In genomic region chr9:7602982-7603742, GRCm38 (mm10) we compare ENCODE assay signal across 8 mouse cellular contexts. TPM values are rescaled to one million over a fixed set of nuclear protein-coding genes. Genes with fewer than 3 reads are reported as not detected.
DNase-seq lines count a peak whose midpoint lies in the region; ATAC-seq lines count a peak whose summit lies in the region.

No protein-coding gene starts in this region.

- peak; percentile 59 for DNase-seq in liver
- peak; percentile 74 to 82 for DNase-seq in cerebellum, postnatal 25 days
- peak; percentile 12 to 17 for DNase-seq in gastrocnemius, adult 8-10 months (ENCODE audit: low spot score in 2 of 2)
- peak; percentile 52 for DNase-seq in liver, embryonic 11.5 days (ENCODE audit: low spot score)
- peak; percentile 72 for DNase-seq in neural tube, embryonic 11.5 days (ENCODE audit: low spot score)
- DNase-seq in telencephalon, adult 2 months (ENCODE audit: low read depth, low spot score): peak; percentile 18

- no peak overlapping the region for H3K27ac ChIP-seq in liver, embryonic 12.5 days
- no peak overlapping the region for H3K27ac ChIP-seq in kidney, embryonic 15.5 days
- no peak overlapping the region for H3K27ac ChIP-seq in liver, embryonic 11.5 days (ENCODE audit: low read depth, low read length)
- no peak overlapping the region for H3K27ac ChIP-seq in neural tube, embryonic 11.5 days (ENCODE audit: low read depth, low read length)

- WGBS in liver, embryonic 12.5 days (ENCODE audit: insufficient replicate concordance): 3% methylated on average over 3 of the region's 3 CpGs
- 3% methylated on average over 3 of the region's 3 CpGs for WGBS in kidney, embryonic 15.5 days
- WGBS in liver, embryonic 11.5 days: 3% methylated on average over 3 of the region's 3 CpGs
- WGBS in neural tube, embryonic 11.5 days: 3% methylated on average over 3 of the region's 3 CpGs

- no peaks in the 10 kb centered on the region for H3K4me1 ChIP-seq in liver, embryonic 12.5 days
- no peaks in the 10 kb centered on the region for H3K4me1 ChIP-seq in kidney, embryonic 15.5 days
- H3K4me1 ChIP-seq in liver, embryonic 11.5 days (replicated peaks; ENCODE audit: control insufficient read depth, insufficient read depth, low read length): no peaks in the 10 kb centered on the region
- H3K4me1 ChIP-seq in neural tube, embryonic 11.5 days (ENCODE audit: control insufficient read depth, insufficient read depth, low read length): no peaks in the 10 kb centered on the region

- H3K4me2 ChIP-seq in liver, embryonic 12.5 days: no peak overlapping the region
- H3K4me2 ChIP-seq in kidney, embryonic 15.5 days: no peak overlapping the region
- no peak overlapping the region for H3K4me2 ChIP-seq in liver, embryonic 11.5 days
- H3K4me2 ChIP-seq in neural tube, embryonic 11.5 days (ENCODE audit: low read depth): no peak overlapping the region

- H3K4me3 ChIP-seq in liver, embryonic 12.5 days: no peak overlapping the region
- H3K4me3 ChIP-seq in kidney, embryonic 15.5 days (replicated peaks): no peak overlapping the region
- no peak overlapping the region for H3K4me3 ChIP-seq in liver, embryonic 11.5 days (ENCODE audit: low read depth, low read length)
- H3K4me3 ChIP-seq in neural tube, embryonic 11.5 days (ENCODE audit: low read depth, low read length): no peak overlapping the region

- H3K9ac ChIP-seq in liver, embryonic 12.5 days: no peak overlapping the region
- H3K9ac ChIP-seq in kidney, embryonic 15.5 days: no peak overlapping the region
- H3K9ac ChIP-seq in liver, embryonic 11.5 days (ENCODE audit: low read depth, low read length): no peak overlapping the region
- no peak overlapping the region for H3K9ac ChIP-seq in neural tube, embryonic 11.5 days (ENCODE audit: low read length)

- no peak for ATAC-seq in liver, embryonic 12.5 days
- ATAC-seq in kidney, embryonic 15.5 days (replicated peaks; ENCODE audit: low FRiP score): peak; percentile 40
- peak; percentile 34; the same call in 1 of the 2 replicates for ATAC-seq in liver, embryonic 11.5 days (replicated peaks; ENCODE audit: low FRiP score)
- peak; percentile 78 for ATAC-seq in neural tube, embryonic 11.5 days (ENCODE audit: insufficient read depth, low FRiP score, low TSS enrichment)

- no peaks in the 10 kb centered on the region for H3K27me3 ChIP-seq in liver, embryonic 12.5 days (replicated peaks)
- H3K27me3 ChIP-seq in kidney, embryonic 15.5 days: no peaks in the 10 kb centered on the region
- H3K27me3 ChIP-seq in liver, embryonic 11.5 days (replicated peaks; ENCODE audit: control insufficient read depth, insufficient read depth, low read length): no peaks in the 10 kb centered on the region
- no peaks in the 10 kb centered on the region for H3K27me3 ChIP-seq in neural tube, embryonic 11.5 days (ENCODE audit: control insufficient read depth, insufficient read depth, low read length)

- H3K36me3 ChIP-seq in liver, embryonic 12.5 days: no peaks in the 10 kb centered on the region
- H3K36me3 ChIP-seq in kidney, embryonic 15.5 days: no peaks in the 10 kb centered on the region
- no peaks in the 10 kb centered on the region for H3K36me3 ChIP-seq in liver, embryonic 11.5 days (ENCODE audit: control insufficient read depth, insufficient read depth, low read length)
- no peaks in the 10 kb centered on the region for H3K36me3 ChIP-seq in neural tube, embryonic 11.5 days (ENCODE audit: control insufficient read depth, insufficient read depth, low read length)

- H3K9me3 ChIP-seq in liver, embryonic 12.5 days (replicated peaks): no peaks in the 10 kb centered on the region
- H3K9me3 ChIP-seq in kidney, embryonic 15.5 days (replicated peaks): no peaks in the 10 kb centered on the region
- no peaks in the 10 kb centered on the region for H3K9me3 ChIP-seq in liver, embryonic 11.5 days (ENCODE audit: control insufficient read depth, low read length)
- no peaks in the 10 kb centered on the region for H3K9me3 ChIP-seq in neural tube, embryonic 11.5 days (ENCODE audit: control insufficient read depth, low read length)

RNA-seq across cellular contexts. Expression of gene Mmp20, which starts 24.9 kb away (rescaled TPM):
- polyA plus RNA-seq in liver, embryonic 12.5 days (2016; fragmentation: Nextera tagmentation; extraction: Ambion mirVana): not detected in 2 replicates
- not detected for total RNA-seq in gastrocnemius, adult 8-10 months (2022)
- polyA plus RNA-seq in kidney, embryonic 15.5 days (2015; fragmentation: Nextera tagmentation; extraction: Ambion mirVana): not detected in 2 replicates
- polyA plus RNA-seq in liver, embryonic 11.5 days (2014; fragmentation: Nextera tagmentation; extraction: Ambion mirVana): not detected in 2 replicates
- not detected in 2 replicates for polyA plus RNA-seq in neural tube, embryonic 11.5 days (2014; fragmentation: Nextera tagmentation; extraction: Ambion mirVana)

RNA-seq across cellular contexts. Expression of gene Mmp27, which starts 32.0 kb away (rescaled TPM):
- polyA plus RNA-seq in liver, embryonic 12.5 days (2016; fragmentation: Nextera tagmentation; extraction: Ambion mirVana): 0.06 TPM in 1 of 2 replicates, not detected in the other
- under 1 TPM in 2 of 4 experiments, not detected in 2; 0.17 to 0.20 TPM for total RNA-seq in gastrocnemius, adult 8-10 months (2022)
- not detected in 2 replicates for polyA plus RNA-seq in kidney, embryonic 15.5 days (2015; fragmentation: Nextera tagmentation; extraction: Ambion mirVana)
- not detected in 2 replicates for polyA plus RNA-seq in liver, embryonic 11.5 days (2014; fragmentation: Nextera tagmentation; extraction: Ambion mirVana)
- polyA plus RNA-seq in neural tube, embryonic 11.5 days (2014; fragmentation: Nextera tagmentation; extraction: Ambion mirVana): not detected in 2 replicates

RNA-seq across cellular contexts. Expression of gene Mmp8, which starts 44.9 kb away (rescaled TPM):
- 1.1 and 1.2 TPM in 2 replicates for polyA plus RNA-seq in liver, embryonic 12.5 days (2016; fragmentation: Nextera tagmentation; extraction: Ambion mirVana)
- total RNA-seq in gastrocnemius, adult 8-10 months (2022): not detected
- 0.65 and 0.87 TPM in 2 replicates for polyA plus RNA-seq in kidney, embryonic 15.5 days (2015; fragmentation: Nextera tagmentation; extraction: Ambion mirVana)
- 0.48 and 0.61 TPM in 2 replicates for polyA plus RNA-seq in liver, embryonic 11.5 days (2014; fragmentation: Nextera tagmentation; extraction: Ambion mirVana)
- polyA plus RNA-seq in neural tube, embryonic 11.5 days (2014; fragmentation: Nextera tagmentation; extraction: Ambion mirVana): not detected in 2 replicates

Comparison
In these comparisons a context has a peak if more than half of its experiments do, and no peak if none do; other contexts are left out.
1. DNase-seq: peak in every context shown above with its lines; median percentile 78 in cerebellum, postnatal 25 days; 72 in neural tube, embryonic 11.5 days; 59 in liver; 52 in liver, embryonic 11.5 days; 18 in telencephalon, adult 2 months; 14 in gastrocnemius, adult 8-10 months.